Mouse (Mus musculus) brain, embryonic 14.5 days (tissue): ENCODE measurements around the gene 1700074P13Rik.
"Not testable (repeated sequence)": the region's sequence is repeated elsewhere in the genome, so short reads cannot be mapped to it uniquely, and the experiment has no call there.

Source experiments
- CTCF ChIP-seq: fragments of 200-500 bp; IDR thresholded peaks from 2 replicates; pipeline ENCODE4 v1.5.1; 2012; ENCODE audit warnings: inconsistent platforms, mild to moderate bottlenecking, moderate library complexity, borderline replicate concordance; ENCODE audit not compliant: insufficient read depth, insufficient read length; ENCODE audit errors: extremely low read depth
- POLR2A ChIP-seq: fragments of 200-500 bp; IDR thresholded peaks from 2 replicates; pipeline ENCODE4 v1.6.1; 2012; ENCODE audit warnings: mild to moderate bottlenecking, inconsistent platforms, borderline replicate concordance; ENCODE audit not compliant: poor library complexity, insufficient read depth, insufficient read length, severe bottlenecking; ENCODE audit errors: extremely low read depth

DNA sequence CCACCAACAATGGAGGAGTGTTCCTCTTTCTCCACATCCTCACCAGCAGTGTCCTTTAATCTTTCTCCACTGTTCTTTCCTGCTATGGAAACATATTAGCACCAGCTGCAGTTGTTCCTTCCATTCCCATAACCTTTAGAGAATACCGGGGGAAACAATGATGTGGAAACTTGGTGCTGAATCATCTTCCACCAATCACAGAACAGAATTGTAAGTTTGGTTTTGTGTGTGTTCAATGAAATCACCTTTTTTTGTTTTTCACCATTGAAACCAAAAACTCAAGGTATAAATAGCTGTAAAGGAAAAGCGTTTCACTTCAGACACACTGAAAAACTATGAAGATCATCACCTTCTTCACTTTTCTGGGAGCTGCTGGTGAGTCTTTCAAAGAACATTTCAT is 24.1 kb upstream of the 1700074P13Rik start, which contains the start of gene 1810009J06Rik:
- TF ChIP-seq POLR2A, CTCF: not testable (repeated sequence)
